Mouse (Mus musculus): ENCODE measurements around the gene Adap1. TPM values are rescaled to one million over a fixed set of nuclear protein-coding genes. Genes with fewer than 3 reads are reported as not detected.

Gene Adap1
- polyA plus RNA-seq, 1 experiment = 23.2 TPM

GRCm38 (mm10) chr5:139247767-139248166 lies 77.7 kb downstream of the Adap1 start:
- no peaks in the 10 kb centered on the region for H3K4me1 ChIP-seq (ENCODE audit: control insufficient read depth, insufficient read depth, insufficient read length)
- no peak for DNase-seq (ENCODE audit: low read depth in 1 of 2, low spot score in 2 of 2)
- H3K36me3 ChIP-seq (ENCODE audit: control insufficient read depth, insufficient read depth, low read length) = peaks cover 38% of the 10 kb centered on the region
- H3K27me3 ChIP-seq (ENCODE audit: control insufficient read depth, insufficient read depth, low read length) = no peaks in the 10 kb centered on the region
- H3K27ac ChIP-seq (ENCODE audit: insufficient read depth, low read length) = no peak overlapping the region
- no peak for TF ChIP-seq CTCF (IDR thresholded peaks at IDR 0.05; ENCODE audit: extremely low read depth, insufficient read depth, insufficient read length, insufficient replicate concordance)
- TF ChIP-seq POLR2A (IDR thresholded peaks at IDR 0.05; ENCODE audit: low read depth, low read length) = no peak
- 76% methylated on average over 3 of the region's 3 CpGs for WGBS
- H3K4me3 ChIP-seq (ENCODE audit: extremely low read depth, insufficient read depth, insufficient read length) = no peak overlapping the region

DNA sequence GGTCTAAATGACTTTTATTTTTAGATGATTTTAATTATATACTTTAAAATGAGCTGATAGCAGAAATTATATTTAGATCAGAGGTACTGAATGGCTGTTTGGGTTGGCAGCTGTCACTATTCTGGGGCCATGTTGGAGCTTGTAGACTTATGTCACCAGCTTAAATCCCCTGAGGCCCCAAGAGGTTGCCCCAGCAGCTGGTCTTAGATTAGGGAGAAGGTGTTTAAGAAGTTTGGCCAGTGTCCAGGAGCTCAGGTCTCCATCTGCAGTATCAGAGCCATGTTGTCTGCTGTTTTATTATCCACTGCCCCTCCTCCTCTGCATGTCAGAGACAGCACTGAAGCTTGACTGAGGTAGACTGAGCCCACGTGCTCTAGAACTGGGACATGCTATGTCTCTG lies 82.0 kb downstream of the Adap1 start:
- Histone ChIP-seq H3K27ac (ENCODE audit: insufficient read depth, low read length) (no peak overlapping the region), H3K4me3 (ENCODE audit: extremely low read depth, insufficient read depth, insufficient read length) (no peak overlapping the region), H3K36me3 (ENCODE audit: control insufficient read depth, insufficient read depth, low read length) (peaks cover 51% of the 10 kb centered on the region), H3K4me1 (ENCODE audit: control insufficient read depth, insufficient read depth, insufficient read length) (no peaks in the 10 kb centered on the region), H3K27me3 (ENCODE audit: control insufficient read depth, insufficient read depth, low read length) (no peaks in the 10 kb centered on the region)
- 77% methylated on average over 1 of the region's 1 CpGs for WGBS
- DNase-seq (ENCODE audit: low read depth in 1 of 2, low spot score in 2 of 2) = no peak
- no peak for TF ChIP-seq POLR2A (IDR thresholded peaks at IDR 0.05; ENCODE audit: low read depth, low read length)

GRCm38 (mm10) chr5:139241022-139241761 lies 84.2 kb downstream of the Adap1 start:
- no peaks in the 10 kb centered on the region for H3K4me1 ChIP-seq (ENCODE audit: control insufficient read depth, insufficient read depth, insufficient read length)
- H3K27ac ChIP-seq (ENCODE audit: insufficient read depth, low read length) = no peak overlapping the region
- peaks cover 49% of the 10 kb centered on the region for H3K36me3 ChIP-seq (ENCODE audit: control insufficient read depth, insufficient read depth, low read length)
- no peaks in the 10 kb centered on the region for H3K27me3 ChIP-seq (ENCODE audit: control insufficient read depth, insufficient read depth, low read length)
- TF ChIP-seq CTCF (IDR thresholded peaks at IDR 0.05; ENCODE audit: extremely low read depth, insufficient read depth, insufficient read length, insufficient replicate concordance) = no peak
- TF ChIP-seq POLR2A (IDR thresholded peaks at IDR 0.05; ENCODE audit: low read depth, low read length) = no peak
- H3K4me3 ChIP-seq (ENCODE audit: extremely low read depth, insufficient read depth, insufficient read length) = no peak overlapping the region
- 97% methylated on average over 15 of the region's 15 CpGs for WGBS
- DNase-seq (ENCODE audit: low read depth in 1 of 2, low spot score in 2 of 2) = no peak

GRCm38 (mm10) chr5:139237436-139237835 lies 88.0 kb downstream of the Adap1 start:
- no peak overlapping the region for H3K27ac ChIP-seq (ENCODE audit: insufficient read depth, low read length)
- H3K4me1 ChIP-seq (ENCODE audit: control insufficient read depth, insufficient read depth, insufficient read length) = no peaks in the 10 kb centered on the region
- TF ChIP-seq CTCF (IDR thresholded peaks at IDR 0.05; ENCODE audit: extremely low read depth, insufficient read depth, insufficient read length, insufficient replicate concordance) = no peak
- TF ChIP-seq POLR2A (IDR thresholded peaks at IDR 0.05; ENCODE audit: low read depth, low read length) = no peak
- no peak for DNase-seq (ENCODE audit: low read depth in 1 of 2, low spot score in 2 of 2)
- no peak overlapping the region for H3K4me3 ChIP-seq (ENCODE audit: extremely low read depth, insufficient read depth, insufficient read length)
- peaks cover 45% of the 10 kb centered on the region for H3K36me3 ChIP-seq (ENCODE audit: control insufficient read depth, insufficient read depth, low read length)
- no peaks in the 10 kb centered on the region for H3K27me3 ChIP-seq (ENCODE audit: control insufficient read depth, insufficient read depth, low read length)
- WGBS = 73% methylated on average over 4 of the region's 4 CpGs

DNA sequence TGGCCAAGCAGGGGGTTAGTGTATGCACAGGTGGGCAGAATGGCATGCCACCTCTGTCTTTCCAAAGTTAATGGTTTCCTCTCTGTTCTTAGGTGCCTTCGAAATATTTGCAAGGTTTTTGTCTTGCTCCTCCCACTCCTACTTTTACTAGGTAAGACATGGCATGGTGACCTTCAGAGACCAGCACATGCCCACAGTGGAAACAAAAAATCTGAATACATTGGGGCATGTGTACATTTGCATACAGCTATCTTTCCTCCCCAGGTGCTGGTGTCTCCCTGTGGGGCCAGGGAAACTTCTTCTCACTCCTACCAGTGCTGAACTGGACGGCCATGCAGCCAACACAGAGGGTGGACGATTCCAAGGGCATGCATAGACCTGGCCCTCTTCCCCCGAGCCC lies 91.0 kb downstream of the Adap1 start:
- Histone ChIP-seq H3K27ac (ENCODE audit: insufficient read depth, low read length) (no peak overlapping the region), H3K4me1 (ENCODE audit: control insufficient read depth, insufficient read depth, insufficient read length) (no peaks in the 10 kb centered on the region), H3K27me3 (ENCODE audit: control insufficient read depth, insufficient read depth, low read length) (no peaks in the 10 kb centered on the region), H3K36me3 (ENCODE audit: control insufficient read depth, insufficient read depth, low read length) (peaks cover 40% of the 10 kb centered on the region), H3K4me3 (ENCODE audit: extremely low read depth, insufficient read depth, insufficient read length) (no peak overlapping the region)
- no peak for DNase-seq (ENCODE audit: low read depth in 1 of 2, low spot score in 2 of 2)
- 93% methylated on average over 4 of the region's 4 CpGs for WGBS
- no peak for TF ChIP-seq CTCF (IDR thresholded peaks at IDR 0.05; ENCODE audit: extremely low read depth, insufficient read depth, insufficient read length, insufficient replicate concordance)
- no peak for TF ChIP-seq POLR2A (IDR thresholded peaks at IDR 0.05; ENCODE audit: low read depth, low read length)

GRCm38 (mm10) chr5:139232083-139232482 lies 93.3 kb downstream of the Adap1 start:
- Histone ChIP-seq H3K36me3 (ENCODE audit: control insufficient read depth, insufficient read depth, low read length) (peaks cover 41% of the 10 kb centered on the region), H3K27ac (ENCODE audit: insufficient read depth, low read length) (no peak overlapping the region), H3K4me3 (ENCODE audit: extremely low read depth, insufficient read depth, insufficient read length) (no peak overlapping the region), H3K27me3 (ENCODE audit: control insufficient read depth, insufficient read depth, low read length) (no peaks in the 10 kb centered on the region), H3K4me1 (ENCODE audit: control insufficient read depth, insufficient read depth, insufficient read length) (no peaks in the 10 kb centered on the region)
- 93% methylated on average over 3 of the region's 3 CpGs for WGBS
- DNase-seq (ENCODE audit: low read depth in 1 of 2, low spot score in 2 of 2) = no peak
- TF ChIP-seq CTCF (IDR thresholded peaks at IDR 0.05; ENCODE audit: extremely low read depth, insufficient read depth, insufficient read length, insufficient replicate concordance) (no peak), POLR2A (IDR thresholded peaks at IDR 0.05; ENCODE audit: low read depth, low read length) (no peak)

GRCm38 (mm10) chr5:139229716-139230115 lies 95.7 kb downstream of the Adap1 start:
- H3K4me1 ChIP-seq (ENCODE audit: control insufficient read depth, insufficient read depth, insufficient read length) = no peaks in the 10 kb centered on the region
- TF ChIP-seq CTCF (IDR thresholded peaks at IDR 0.05; ENCODE audit: extremely low read depth, insufficient read depth, insufficient read length, insufficient replicate concordance) = no peak
- TF ChIP-seq POLR2A (IDR thresholded peaks at IDR 0.05; ENCODE audit: low read depth, low read length) = no peak
- WGBS = 95% methylated on average over 3 of the region's 3 CpGs
- H3K27me3 ChIP-seq (ENCODE audit: control insufficient read depth, insufficient read depth, low read length) = no peaks in the 10 kb centered on the region
- H3K27ac ChIP-seq (ENCODE audit: insufficient read depth, low read length) = no peak overlapping the region
- peaks cover 39% of the 10 kb centered on the region for H3K36me3 ChIP-seq (ENCODE audit: control insufficient read depth, insufficient read depth, low read length)
- H3K4me3 ChIP-seq (ENCODE audit: extremely low read depth, insufficient read depth, insufficient read length) = no peak overlapping the region
- DNase-seq (ENCODE audit: low read depth in 1 of 2, low spot score in 2 of 2) = no peak
